Mouse (Mus musculus) megakaryocyte progenitor cell, adult 5-6 weeks (primary cell): ENCODE measurements at regions not wholly inside any gene's neighbourhood (a gene's known extent, or its start where the extent isn't known, plus 50 kb on each side); places are given as distances from the start of the nearest gene placed in this dataset.

Source experiments
- ATAC-seq: replicated peaks from 2 replicates; pipeline ENCODE4 v1.8.0; 2016; ENCODE audit warnings: mild to moderate bottlenecking, moderate TSS enrichment, inconsistent platforms; ENCODE audit not compliant: poor library complexity

- no peak for ATAC-seq
These were observed 124.2 kb upstream of the Sulf2 start for GRCm38 (mm10) chr2:166279676-166280075.

GRCm38 (mm10) chr2:166275398-166275797 lies 119.9 kb upstream of the Sulf2 start:
- ATAC-seq, result peak; percentile 71

GRCm38 (mm10) chr2:166274016-166274346 lies 118.5 kb upstream of the Sulf2 start:
- no peak for ATAC-seq

- no peak for ATAC-seq
These were observed 118.0 kb upstream of the Sulf2 start for GRCm38 (mm10) chr2:166273312-166274015.

GRCm38 (mm10) chr2:166272841-166273240 lies 117.4 kb upstream of the Sulf2 start:
- no peak for ATAC-seq

GRCm38 (mm10) chr2:166272190-166272543 lies 116.7 kb upstream of the Sulf2 start:
- ATAC-seq, result no peak

- ATAC-seq, result no peak
These were observed 116.1 kb upstream of the Sulf2 start for GRCm38 (mm10) chr2:166271373-166272189.

GRCm38 (mm10) chr2:166270007-166270406 lies 114.5 kb upstream of the Sulf2 start:
- no peak for ATAC-seq

GRCm38 (mm10) chr2:166266915-166267314 lies 111.5 kb upstream of the Sulf2 start:
- ATAC-seq, result no peak

- ATAC-seq, result no peak
These were observed 111.0 kb upstream of the Sulf2 start for GRCm38 (mm10) chr2:166266507-166266906.

- no peak for ATAC-seq
These were observed 109.3 kb upstream of the Sulf2 start for GRCm38 (mm10) chr2:166264756-166265155.

- peak; percentile 82 for ATAC-seq
These were observed 106.3 kb upstream of the Sulf2 start for GRCm38 (mm10) chr2:166261799-166262198.

- ATAC-seq, result no peak
These were observed 105.6 kb upstream of the Sulf2 start for GRCm38 (mm10) chr2:166261065-166261464.

- ATAC-seq, result no peak
These were observed 103.3 kb upstream of the Sulf2 start for GRCm38 (mm10) chr2:166258771-166259180.

- ATAC-seq, result no peak
These were observed 102.2 kb upstream of the Sulf2 start for GRCm38 (mm10) chr2:166257666-166258065.

- no peak for ATAC-seq
These were observed 100.7 kb upstream of the Sulf2 start for GRCm38 (mm10) chr2:166256193-166256592.

- no peak for ATAC-seq
These were observed 99.1 kb upstream of the Sulf2 start for GRCm38 (mm10) chr2:166254581-166254980.

GRCm38 (mm10) chr2:166252107-166252506 lies 96.6 kb upstream of the Sulf2 start:
- no peak for ATAC-seq

- ATAC-seq, result no peak
These were observed 96.0 kb upstream of the Sulf2 start for GRCm38 (mm10) chr2:166251421-166251820.

- ATAC-seq, result no peak
These were observed 95.1 kb upstream of the Sulf2 start for GRCm38 (mm10) chr2:166250571-166250970.

GRCm38 (mm10) chr2:166249338-166249950 lies 94.0 kb upstream of the Sulf2 start:
- no peak for ATAC-seq
